Mouse (Mus musculus): ENCODE measurements around the gene Irf2bpl.

Gene Irf2bpl

DNA sequence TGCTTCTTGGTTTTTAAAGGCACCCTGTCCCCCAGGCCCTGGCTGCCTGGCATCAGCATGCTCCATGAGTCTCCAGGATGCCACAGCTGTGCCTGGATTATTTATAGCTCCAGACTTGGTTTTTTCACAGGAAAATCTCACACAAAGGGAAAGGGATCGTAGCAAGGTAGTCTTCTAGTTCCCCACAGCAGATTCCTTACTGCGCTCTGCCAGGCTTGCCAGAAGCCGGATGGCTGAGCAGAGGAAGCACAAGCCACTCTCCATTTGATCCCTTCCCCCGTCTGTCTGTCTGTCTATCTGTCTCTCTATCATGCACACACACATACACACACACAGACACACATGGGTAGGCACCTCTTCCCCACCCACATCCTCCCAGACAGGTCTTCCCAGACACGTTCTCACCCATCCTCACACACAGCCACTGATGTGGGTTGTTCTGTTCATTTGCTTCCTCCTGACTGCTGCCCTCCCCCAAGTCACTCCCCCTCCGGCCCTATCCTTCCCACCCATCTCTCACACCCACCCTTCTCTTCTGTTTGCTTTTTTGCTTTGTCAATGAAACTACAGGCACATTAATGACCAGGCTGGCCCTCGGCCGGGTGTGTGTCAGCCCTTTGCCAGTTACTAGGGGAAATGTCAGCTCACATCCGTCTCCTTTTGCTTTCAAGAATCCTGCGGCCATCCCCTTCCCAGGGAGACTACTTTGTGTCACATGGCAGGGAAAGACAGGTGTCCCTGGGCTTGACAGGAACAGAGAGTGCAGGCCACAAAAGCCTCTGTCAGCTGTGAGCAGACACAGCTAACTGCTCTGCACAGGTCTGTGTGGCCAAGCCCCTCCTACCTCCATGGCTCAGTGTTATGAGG, 24.4 kb downstream of the Irf2bpl start:
- no peak for DNase-seq (ENCODE audit: low spot score)

DNA sequence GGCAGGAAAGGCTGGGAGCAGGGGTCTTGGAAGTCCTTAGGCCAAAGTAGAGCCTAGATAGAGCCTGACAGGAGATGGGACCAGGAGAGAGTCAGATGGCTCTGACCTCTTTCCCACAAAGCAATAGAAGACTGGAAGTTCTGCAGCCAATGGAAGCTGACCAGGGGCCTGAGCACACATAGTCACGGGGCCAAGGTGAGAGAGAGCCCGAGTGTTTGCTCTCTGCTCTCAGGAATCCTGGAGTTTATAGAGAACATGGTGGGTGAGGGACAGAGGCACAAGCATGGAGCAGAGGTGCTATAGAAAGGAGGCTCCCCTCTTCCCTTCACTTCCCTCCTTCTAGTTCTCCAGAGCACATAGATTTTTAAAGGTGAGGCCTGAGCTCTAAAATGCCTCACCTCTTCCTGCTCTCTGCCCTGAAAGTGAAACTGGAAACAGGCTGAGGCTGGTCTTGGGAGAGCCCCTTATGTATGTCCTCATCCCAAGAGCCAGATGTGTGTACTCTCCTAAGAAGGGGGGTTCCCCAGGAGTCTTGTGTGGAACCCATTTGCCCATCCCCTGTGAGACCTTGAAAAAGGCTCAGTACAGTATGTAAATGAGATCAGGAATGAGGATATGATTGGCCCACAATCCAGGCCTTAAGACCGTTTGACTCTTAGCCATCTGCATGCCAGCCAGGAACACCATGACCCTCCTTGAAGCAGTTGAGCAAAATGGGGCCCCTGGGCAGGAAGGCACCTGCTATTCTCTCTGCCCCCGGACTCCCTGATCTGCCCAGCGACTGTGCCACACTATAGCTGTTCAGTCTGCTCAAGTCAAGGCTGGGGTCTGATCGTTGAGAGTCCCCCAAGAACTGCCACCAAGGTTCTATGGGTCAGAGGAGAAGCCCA, 25.4 kb downstream of the Irf2bpl start:
- DNase-seq (ENCODE audit: low spot score): no peak

DNA sequence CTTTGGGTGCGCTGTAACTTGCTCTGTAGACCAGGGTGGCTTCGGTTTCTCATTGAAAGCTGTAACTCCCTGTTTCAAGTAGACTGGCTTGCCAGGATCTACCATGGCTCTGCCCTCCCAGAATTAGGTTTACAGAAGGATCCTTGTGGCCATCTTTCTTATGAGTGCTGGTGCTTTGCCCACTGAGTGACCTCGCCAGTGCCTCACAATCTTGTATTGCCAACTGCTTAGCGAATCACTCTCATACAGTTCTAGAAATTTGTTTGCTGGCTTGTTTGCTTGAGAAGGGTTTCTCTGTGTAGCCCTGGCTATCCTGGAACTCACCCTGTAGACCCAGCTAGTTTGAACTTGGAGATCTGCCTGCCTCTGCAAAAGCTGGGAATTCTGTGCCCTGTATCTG, 26.1 kb downstream of the Irf2bpl start:
- no peak for DNase-seq (ENCODE audit: low spot score)

DNA sequence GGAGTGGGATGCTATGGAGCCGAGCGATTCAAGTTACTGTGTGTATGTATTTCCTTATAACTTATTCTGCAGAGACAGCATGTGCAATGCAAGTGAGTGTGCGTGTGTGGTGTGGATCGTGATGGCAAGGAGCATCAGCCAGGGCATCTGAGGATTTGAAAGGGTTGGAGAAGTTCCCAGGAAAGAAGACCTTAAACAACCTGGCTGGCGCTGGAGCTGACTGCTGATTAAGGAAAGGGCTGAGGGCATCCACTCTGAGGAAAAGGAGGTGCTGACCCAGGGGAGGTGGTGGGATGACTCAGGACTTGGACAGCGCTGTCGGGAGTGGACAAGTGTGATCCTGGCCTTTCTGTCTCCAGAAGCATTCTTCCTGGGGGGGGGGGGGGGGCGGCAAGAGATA, 27.3 kb downstream of the Irf2bpl start:
- no peak for DNase-seq (ENCODE audit: low spot score)

DNA sequence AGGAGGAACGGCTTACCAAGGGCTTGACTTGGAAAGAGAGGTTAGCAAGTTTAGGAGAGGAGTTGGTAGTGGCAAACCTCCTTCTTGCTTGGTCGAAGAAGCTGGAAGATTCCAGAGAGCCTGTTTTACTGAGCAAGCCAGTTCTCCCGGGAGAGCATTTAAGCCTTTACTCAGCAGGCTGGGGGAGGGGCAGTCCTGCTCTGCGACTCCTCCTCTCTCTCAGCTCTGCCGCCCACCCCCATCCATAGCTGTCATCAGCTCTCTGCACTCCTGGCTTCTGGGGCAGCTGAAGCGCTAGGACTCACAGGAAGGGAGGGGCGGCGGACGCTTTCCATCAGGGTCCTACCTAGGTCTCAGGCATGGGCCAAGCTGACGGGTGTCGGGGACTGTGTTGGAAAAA, 28.9 kb downstream of the Irf2bpl start:
- peak; percentile 86 for DNase-seq (ENCODE audit: low spot score)

DNA sequence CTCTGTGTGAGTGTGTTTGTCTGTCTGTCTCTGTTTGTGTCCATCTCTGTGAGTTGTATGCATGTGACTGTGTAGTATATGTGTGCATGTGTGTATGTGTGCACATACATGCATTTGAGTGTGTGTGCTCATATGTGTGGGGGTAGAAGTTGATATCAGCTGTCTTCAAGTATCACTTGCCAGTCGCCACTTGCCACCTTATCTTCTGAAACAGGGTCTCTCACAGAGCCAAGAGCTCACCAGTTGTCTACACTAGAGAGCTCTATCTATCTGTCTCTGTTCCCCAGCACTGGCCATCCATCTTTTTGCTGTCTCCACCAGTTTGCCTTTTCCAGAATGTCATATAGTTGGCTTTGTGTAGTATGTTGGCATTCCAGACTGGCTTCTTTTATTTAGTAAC, 31.1 kb downstream of the Irf2bpl start:
- DNase-seq (ENCODE audit: low spot score): no peak

DNA sequence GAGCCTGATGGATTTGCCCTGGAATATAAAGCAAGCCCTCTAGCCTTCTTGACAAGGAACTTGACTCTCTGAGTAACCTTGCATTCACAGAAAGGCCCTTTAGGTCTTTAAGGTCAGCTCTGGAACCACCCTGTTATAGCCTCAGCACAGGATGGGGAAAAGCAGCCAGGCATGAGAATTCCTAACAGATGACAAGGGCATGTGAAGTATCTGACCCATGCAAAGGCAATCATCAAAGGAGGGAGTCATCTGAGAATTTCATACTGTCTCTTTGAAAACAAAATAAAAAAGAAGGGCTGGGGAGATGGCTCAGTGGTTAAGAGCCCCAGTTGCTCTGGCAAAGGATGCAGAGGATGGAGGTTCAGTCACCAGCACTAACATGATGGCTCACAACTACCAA, 33.3 kb downstream of the Irf2bpl start:
- no peak for DNase-seq (ENCODE audit: low spot score)

DNA sequence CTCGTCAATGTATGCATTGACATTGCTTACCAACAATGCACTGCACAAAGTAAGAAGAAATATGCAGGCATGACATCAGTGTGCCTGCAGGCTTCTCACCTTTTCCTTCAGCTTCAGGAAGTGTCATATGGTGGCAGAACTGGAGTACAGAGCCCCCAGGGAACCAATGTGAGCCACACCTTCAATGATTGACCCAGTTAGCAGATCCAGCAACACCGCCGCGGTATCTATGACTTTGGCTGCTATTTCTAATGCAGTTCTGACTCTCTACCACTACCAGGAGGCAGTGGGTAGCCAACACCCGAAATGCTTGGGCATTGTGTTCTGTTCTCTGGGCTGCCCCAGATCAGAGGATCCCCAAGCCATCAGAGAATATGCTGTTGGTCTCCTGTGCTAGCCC, 33.9 kb downstream of the Irf2bpl start:
- DNase-seq (ENCODE audit: low spot score): no peak

DNA sequence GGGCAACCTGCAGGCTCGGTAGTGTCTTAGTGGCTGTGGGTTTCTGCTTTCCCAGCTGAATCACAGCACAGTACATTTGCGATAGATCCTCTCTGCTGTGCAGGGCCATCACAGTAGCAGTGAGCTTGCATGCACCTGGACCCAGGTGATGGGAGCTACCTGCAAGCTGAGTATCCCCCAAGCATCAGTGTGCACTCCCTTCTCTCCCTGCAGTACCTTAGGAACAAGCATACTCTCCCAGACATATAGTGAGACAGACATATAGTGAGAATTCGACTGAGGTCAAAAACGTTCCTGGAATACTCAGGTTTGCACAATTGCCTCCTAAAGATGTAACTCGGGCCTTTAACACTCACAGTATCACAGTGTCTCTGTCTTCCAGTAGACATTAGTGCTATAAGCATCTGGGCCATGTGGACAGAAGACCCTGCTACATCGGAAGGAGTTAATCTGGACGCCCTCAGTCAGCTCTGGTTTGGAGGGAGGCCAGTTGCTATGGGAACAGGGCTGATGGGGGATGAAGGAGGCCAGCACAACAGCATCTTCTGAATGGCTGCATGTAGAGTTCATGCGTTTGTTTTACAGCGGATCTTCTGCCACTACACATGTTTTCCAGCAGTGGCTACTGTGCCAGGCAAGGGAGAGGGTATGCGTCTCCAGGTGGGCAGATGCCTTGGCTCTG, 34.5 kb downstream of the Irf2bpl start:
- no peak for DNase-seq (ENCODE audit: low spot score)

DNA sequence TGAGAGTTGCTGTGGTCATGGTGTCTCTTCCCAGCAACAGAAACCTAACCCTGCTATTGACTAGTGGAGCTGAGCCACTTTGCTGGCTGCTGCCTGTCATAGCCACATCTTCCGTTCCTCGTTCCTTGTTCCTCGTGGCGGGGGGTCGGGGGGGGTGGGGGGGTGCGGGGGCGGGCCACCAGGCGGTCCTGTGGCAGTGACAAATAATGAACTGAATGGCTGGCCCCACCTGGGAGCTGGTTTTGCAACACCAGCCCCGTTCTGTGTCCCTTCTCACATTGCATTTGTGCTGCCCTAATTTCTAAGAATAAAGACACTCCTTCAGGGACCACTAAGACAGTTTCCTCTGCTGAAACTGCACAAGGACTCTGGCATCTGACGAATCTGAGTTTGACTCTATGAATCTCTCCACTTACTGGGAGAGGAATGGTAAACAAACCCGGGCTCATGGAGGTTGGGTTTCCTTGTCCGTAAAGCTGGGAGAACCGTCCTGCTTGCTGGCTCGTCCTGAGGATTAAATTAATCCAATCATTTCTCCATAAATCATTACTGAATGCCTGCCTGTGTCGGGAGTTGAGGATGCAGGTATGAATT, 41.6 kb downstream of the Irf2bpl start:
- no peak for DNase-seq (ENCODE audit: low spot score)

DNA sequence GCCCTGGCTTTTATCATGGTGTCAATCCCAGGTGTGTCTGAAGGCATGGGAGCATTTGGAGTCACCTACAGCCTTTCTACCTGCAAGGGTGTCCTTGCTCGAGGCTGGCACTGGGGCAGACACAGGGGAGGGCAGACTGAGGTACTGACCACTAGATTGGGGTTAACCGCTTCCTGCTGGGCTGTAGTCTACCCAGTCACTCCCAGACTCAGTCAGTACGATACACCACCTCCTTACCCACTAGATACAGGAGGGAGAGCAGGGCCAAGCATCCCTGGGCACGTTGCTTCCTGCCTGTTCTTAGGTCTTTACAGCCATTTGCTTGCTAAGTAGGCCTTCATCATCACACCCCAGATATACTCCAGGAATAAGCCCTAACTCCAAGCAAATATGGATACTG, 44.1 kb downstream of the Irf2bpl start:
- DNase-seq (ENCODE audit: low spot score): no peak

DNA sequence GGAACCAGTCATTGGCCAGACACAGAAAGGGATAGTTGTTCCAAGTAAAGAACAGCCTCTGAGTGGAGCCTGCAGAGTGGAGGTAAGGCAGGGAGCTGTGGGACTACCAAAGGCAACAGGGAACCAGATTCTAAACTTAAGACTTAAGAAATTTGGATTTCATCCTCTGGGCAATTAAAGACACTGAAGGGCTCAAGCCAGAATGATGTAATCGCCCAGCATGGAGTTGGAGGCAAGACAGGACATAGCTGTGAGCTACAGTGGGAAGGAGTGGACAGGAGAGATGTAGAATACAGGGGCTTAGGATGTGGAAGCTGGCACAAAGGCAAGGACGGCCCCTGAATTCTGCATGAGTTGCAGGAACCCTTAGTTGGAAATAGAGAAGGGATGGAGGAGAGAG, 46.4 kb downstream of the Irf2bpl start:
- DNase-seq (ENCODE audit: low spot score): no peak

DNA sequence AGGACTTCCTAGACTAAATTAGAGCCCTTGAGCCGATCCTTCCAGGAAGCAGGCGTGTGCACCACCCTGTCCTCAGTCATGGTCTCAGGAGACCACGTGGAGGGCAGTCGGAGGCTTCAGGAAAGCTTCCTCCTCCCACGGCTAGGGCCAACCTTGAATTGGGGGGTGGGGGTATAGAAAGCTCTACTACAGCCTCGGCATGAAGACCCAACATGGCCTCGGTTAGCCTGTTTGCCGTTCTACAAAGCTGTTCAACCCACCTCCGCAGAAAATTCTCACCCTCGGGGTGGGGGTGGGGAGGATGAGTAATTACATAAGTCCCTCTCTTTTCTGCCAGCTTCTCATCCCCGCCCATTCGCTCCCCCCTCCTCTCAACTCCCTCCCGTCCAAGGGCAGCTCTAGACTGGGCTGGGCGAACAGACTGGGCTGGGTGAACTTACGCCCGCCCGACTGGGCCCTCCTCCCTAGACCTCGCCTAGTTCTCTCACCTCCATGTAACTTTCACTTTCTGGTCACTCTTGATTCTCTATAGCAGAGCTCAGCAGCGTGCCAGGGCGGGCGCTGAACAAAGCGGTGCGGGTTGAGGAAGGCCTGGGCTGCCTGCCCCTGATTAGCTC, 48.1 kb downstream of the Irf2bpl start:
- DNase-seq (ENCODE audit: low spot score): peak; percentile 49

DNA sequence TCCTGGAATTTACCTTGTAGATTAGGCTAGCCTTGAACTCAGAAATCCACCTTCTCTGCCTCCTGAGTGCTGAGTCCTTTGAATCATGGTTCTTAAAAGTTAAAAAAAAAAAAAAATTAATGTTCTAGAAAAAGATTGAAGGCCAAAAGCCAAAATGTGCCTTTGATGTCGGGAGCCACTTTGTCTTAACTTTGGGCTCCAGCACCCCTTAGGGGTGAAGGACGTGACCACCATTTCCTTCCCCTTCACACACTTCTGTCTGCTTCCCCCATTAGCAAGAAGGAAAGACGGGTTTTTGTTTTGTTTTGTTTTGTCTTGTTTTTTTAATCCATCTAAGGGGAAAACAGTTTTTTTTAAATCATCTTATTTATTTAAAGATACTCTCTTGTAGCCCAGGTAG, 48.7 kb downstream of the Irf2bpl start:
- no peak for DNase-seq (ENCODE audit: low spot score)

DNA sequence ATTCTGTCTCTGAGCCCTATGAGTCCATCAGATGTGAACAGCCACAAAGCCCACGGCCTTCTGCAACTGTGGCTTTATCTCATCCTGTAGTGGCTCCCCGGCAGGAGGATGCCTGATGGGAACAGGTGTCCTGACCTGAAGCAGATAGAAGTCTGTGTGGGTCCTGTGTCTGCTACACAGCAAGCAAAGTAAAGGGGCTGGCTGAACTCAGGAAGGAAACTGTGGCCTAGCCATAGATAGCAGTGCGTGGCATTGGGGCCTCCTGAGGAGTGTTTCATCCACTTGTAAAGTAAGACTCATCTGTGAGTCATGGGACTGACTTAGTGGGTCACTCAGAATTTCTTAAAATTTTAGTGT, 50.2 kb downstream of the Irf2bpl start:
- no peak for DNase-seq (ENCODE audit: low spot score)

DNA sequence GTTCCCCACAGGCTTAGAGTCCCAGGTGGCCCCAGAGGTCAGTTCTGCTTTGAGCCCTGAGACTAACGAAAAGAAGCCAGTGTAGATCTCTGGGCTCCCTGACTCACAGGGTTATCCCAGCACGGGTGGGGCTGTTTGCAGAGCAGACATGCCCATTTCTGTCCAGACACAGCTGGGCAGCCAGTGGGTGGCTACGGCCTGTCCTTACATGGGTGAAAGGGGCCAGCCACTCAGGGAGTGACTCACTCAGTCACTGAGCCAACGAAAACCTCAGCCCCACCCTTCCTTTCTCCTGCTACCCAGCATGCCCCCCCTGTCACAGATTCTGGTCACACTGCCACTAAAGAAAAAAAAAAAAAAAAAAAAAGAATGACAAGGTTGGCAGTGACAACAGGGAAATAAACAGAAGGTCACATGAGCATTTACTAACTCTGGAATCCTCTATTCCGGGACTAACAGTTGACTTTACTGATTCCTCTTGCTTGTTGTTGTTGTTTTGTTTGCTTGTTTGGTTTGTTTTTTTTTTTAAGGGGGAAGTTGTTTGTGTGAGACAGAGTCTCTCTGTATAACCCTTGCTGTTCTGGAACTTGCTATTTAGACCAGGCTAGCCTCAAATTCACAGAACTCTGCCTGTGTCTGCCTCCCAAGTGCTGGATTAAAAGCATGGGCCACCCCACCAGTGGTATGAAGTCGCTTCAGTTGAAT, 50.7 kb downstream of the Irf2bpl start:
- peak; percentile 20 for DNase-seq (ENCODE audit: low spot score)

DNA sequence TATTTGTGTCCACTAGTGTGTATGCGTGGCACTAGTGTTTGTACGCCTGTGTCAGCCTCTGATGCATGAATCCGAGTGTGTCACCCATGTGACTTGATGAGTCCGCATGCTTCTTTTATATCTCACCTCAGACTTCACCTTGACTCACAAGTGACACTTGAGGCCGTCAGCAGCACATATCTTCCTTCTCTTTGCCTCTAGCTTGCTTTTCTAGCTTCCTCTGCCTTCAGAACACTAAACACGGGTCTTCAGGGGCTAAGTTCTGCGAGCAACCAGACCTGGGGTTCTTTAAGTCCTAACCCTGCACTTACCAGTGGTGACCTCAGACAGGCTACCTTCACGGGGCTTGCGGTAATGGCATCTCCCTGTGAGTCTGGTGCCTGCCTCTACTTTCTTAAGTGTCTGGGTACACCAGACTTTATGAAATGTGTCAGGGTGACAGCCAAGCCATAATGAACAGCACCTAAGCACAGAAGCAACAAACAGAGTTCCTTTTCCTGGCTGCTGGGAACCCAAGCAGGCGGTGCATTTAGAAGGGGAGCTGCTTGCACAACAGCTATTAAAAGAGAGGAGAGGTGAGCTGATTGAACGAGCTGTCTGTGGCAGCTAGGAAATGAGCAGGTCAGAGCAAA, 51.9 kb downstream of the Irf2bpl start:
- peak; percentile 16 for DNase-seq (ENCODE audit: low spot score)

DNA sequence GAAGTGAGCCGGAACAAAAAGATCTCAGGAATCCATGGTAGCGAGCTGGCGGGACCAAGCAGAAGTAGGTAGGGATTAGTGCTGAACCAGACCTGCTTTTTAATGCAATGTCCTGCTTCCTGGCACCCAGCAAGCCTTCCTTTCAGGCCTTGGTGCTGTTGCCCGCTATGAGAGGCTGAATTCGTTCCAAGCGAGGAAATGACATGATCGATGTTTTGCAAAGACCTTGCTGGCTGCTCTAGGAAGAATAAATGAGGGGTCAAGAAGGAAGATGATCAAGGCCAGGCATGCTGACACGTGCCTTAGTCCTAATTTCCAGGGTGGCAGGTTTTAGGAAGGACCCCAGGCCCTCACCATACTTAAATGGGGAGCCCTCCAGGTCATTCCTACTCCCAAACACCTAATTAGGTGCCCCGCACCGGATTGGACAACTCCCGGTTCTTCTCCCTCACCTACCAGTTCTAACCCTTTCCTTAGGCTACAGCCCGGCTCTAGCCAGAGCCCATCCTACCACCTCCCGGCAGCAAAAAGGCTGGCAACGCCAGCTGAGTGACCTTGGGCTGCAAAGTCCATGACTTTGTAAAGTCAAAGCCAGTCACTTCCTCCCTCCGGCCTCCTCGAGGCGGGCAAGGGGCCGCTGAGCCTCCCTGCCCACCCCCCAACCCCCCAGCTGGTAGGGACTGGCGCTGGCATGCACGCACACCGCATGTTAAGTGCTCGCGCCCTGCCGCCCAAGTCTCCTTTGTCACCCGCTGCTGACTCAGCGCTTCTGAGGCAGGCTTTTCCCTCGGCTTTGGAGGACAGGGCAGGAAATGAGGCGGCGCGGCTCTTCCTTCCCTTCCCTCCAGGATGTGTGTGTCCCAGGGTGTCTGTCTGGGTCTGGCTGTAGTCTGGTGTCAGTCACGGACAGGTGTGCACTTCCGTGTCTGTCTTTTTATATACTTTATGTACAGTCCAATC, 52.7 kb downstream of the Irf2bpl start:
- peak; percentile 86 for DNase-seq (ENCODE audit: low spot score)

All from embryo, embryonic 10 days (tissue).